15 mouse cellular contexts compared by ENCODE assay signal in the genomic region with DNA sequence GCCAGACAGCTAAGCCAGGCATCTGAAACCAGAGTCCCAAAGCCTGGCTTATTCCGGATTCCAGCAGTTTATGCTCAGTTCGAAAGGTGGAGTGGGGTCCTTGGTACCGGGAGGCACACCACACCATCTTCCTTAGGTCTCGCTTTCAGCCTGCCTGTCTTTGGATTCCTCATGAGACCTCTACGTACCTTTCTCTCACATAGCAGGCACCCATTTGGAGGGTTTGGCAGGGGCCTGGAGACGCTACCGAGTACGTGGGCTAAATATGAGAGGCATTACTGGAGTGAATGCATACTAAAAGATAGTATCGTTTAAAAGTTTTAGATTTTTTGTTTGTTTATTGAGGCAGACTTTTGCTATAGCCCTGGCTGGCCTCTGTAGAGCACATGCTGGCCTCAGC. TPM values are rescaled to one million over a fixed set of nuclear protein-coding genes. Genes with fewer than 3 reads are reported as not detected.
A peak's percentile ranks its signal among the peaks of the same experiment; 100 is the strongest.
DNase-seq lines count a peak whose midpoint lies in the region; ATAC-seq lines count a peak whose summit lies in the region.
"Had no signal": no experiment of that assay in that cellular context is flagged by ENCODE, and none has a peak within 500 bp of the region (broad histone marks: within the 10 kb centered on the region; RNA-seq: fewer than 3 reads in every experiment).

No protein-coding gene starts in this region.

- no peaks in the 10 kb centered on the region for H3K9me3 ChIP-seq in embryonic facial prominence, embryonic 13.5 days
- H3K9me3 ChIP-seq in embryonic facial prominence, embryonic 10.5 days: no peaks in the 10 kb centered on the region
- H3K9me3 ChIP-seq in hindbrain, embryonic 13.5 days: no peaks in the 10 kb centered on the region
- H3K9me3 ChIP-seq in hindbrain, embryonic 12.5 days (replicated peaks): no peaks in the 10 kb centered on the region
- no peaks in the 10 kb centered on the region for H3K9me3 ChIP-seq in midbrain, embryonic 16.5 days (replicated peaks; ENCODE audit: control insufficient read depth, low read length, poor library complexity, severe bottlenecking)
- H3K9me3 ChIP-seq in midbrain, embryonic 10.5 days (replicated peaks): no peaks in the 10 kb centered on the region
- no peaks in the 10 kb centered on the region for H3K9me3 ChIP-seq in limb, embryonic 13.5 days
- H3K9me3 ChIP-seq: heart, embryonic 10.5 days; intestine, embryonic 15.5 days; limb, embryonic 12.5 days; liver, embryonic 13.5 days; midbrain, embryonic 12.5 days had no signal

- DNase-seq in embryonic facial prominence, embryonic 10.5 days (ENCODE audit: low spot score): no peak
- DNase-seq in midbrain, embryonic 10.5 days (ENCODE audit: low spot score): no peak
- DNase-seq in layer of hippocampus, postnatal 25 days (ENCODE audit: extremely low spot score in 1 of 2, low spot score in 1 of 2): no peak

- WGBS in embryonic facial prominence, embryonic 13.5 days: 93% methylated on average over 9 of the region's 9 CpGs
- WGBS in embryonic facial prominence, embryonic 10.5 days: 91% methylated on average over 9 of the region's 9 CpGs
- 92% methylated on average over 9 of the region's 9 CpGs for WGBS in hindbrain, embryonic 13.5 days
- WGBS in hindbrain, embryonic 12.5 days: 94% methylated on average over 9 of the region's 9 CpGs
- 89% methylated on average over 9 of the region's 9 CpGs for WGBS in midbrain, embryonic 16.5 days
- WGBS in midbrain, embryonic 10.5 days: 92% methylated on average over 9 of the region's 9 CpGs
- WGBS in limb, embryonic 13.5 days: 90% methylated on average over 9 of the region's 9 CpGs

- peaks cover 20% of the 10 kb centered on the region for H3K36me3 ChIP-seq in embryonic facial prominence, embryonic 13.5 days
- peaks cover 13% of the 10 kb centered on the region for H3K36me3 ChIP-seq in embryonic facial prominence, embryonic 10.5 days (replicated peaks)
- peaks cover 8% of the 10 kb centered on the region; the same call in 1 of the 2 replicates for H3K36me3 ChIP-seq in hindbrain, embryonic 13.5 days
- H3K36me3 ChIP-seq in hindbrain, embryonic 12.5 days: peaks cover 9% of the 10 kb centered on the region; the same call in 1 of the 2 replicates
- no peaks in the 10 kb centered on the region for H3K36me3 ChIP-seq in midbrain, embryonic 16.5 days (ENCODE audit: control insufficient read depth, insufficient read depth, low read length)
- H3K36me3 ChIP-seq in midbrain, embryonic 10.5 days: peaks cover 10% of the 10 kb centered on the region; the same call in 1 of the 2 replicates
- peaks cover 18% of the 10 kb centered on the region for H3K36me3 ChIP-seq in limb, embryonic 13.5 days
- H3K36me3 ChIP-seq: liver, embryonic 13.5 days had no signal

- ATAC-seq in embryonic facial prominence, embryonic 13.5 days (ENCODE audit: insufficient number of reproducible peaks, insufficient read depth, low FRiP score, low TSS enrichment, low read depth): no peak
- peak; percentile 5; the same call in 1 of the 2 replicates for ATAC-seq in hindbrain, embryonic 13.5 days (ENCODE audit: low FRiP score)
- no peak for ATAC-seq in hindbrain, embryonic 12.5 days (ENCODE audit: low FRiP score)
- ATAC-seq in midbrain, embryonic 16.5 days: peak; percentile 7; the same call in 1 of the 2 replicates
- no peak for ATAC-seq in limb, embryonic 13.5 days (ENCODE audit: low FRiP score, low read depth)

- H3K9ac ChIP-seq in embryonic facial prominence, embryonic 13.5 days: peak overlapping the region; percentile 67; the same call in 1 of the 2 replicates
- no peak overlapping the region for H3K9ac ChIP-seq in hindbrain, embryonic 13.5 days
- no peak overlapping the region for H3K9ac ChIP-seq in hindbrain, embryonic 12.5 days
- no peak overlapping the region for H3K9ac ChIP-seq in midbrain, embryonic 16.5 days (ENCODE audit: low read depth, low read length)
- peak overlapping the region; percentile 25; the same call in 1 of the 2 replicates for H3K9ac ChIP-seq in limb, embryonic 13.5 days

- no peak overlapping the region for H3K4me3 ChIP-seq in embryonic facial prominence, embryonic 13.5 days
- no peak overlapping the region for H3K4me3 ChIP-seq in embryonic facial prominence, embryonic 10.5 days
- H3K4me3 ChIP-seq in hindbrain, embryonic 13.5 days: no peak overlapping the region
- no peak overlapping the region for H3K4me3 ChIP-seq in hindbrain, embryonic 12.5 days
- H3K4me3 ChIP-seq in midbrain, embryonic 16.5 days (ENCODE audit: low read depth, low read length): no peak overlapping the region
- H3K4me3 ChIP-seq in midbrain, embryonic 10.5 days: no peak overlapping the region
- H3K4me3 ChIP-seq in limb, embryonic 13.5 days: no peak overlapping the region
- H3K4me3 ChIP-seq: myocyte had no signal

- H3K4me1 ChIP-seq in embryonic facial prominence, embryonic 13.5 days: no peaks in the 10 kb centered on the region
- peaks cover 8% of the 10 kb centered on the region for H3K4me1 ChIP-seq in embryonic facial prominence, embryonic 10.5 days
- H3K4me1 ChIP-seq in hindbrain, embryonic 13.5 days (replicated peaks): peaks cover 12% of the 10 kb centered on the region
- peaks cover 4% of the 10 kb centered on the region; the same call in 1 of the 2 replicates for H3K4me1 ChIP-seq in hindbrain, embryonic 12.5 days
- H3K4me1 ChIP-seq in midbrain, embryonic 16.5 days (ENCODE audit: control insufficient read depth, insufficient read depth, low read length): peaks cover 12% of the 10 kb centered on the region
- peaks cover 17% of the 10 kb centered on the region for H3K4me1 ChIP-seq in midbrain, embryonic 10.5 days
- no peaks in the 10 kb centered on the region for H3K4me1 ChIP-seq in limb, embryonic 13.5 days
- H3K4me1 ChIP-seq: intestine, embryonic 15.5 days; limb, embryonic 12.5 days had no signal

- H3K27me3 ChIP-seq in embryonic facial prominence, embryonic 13.5 days: no peaks in the 10 kb centered on the region
- no peaks in the 10 kb centered on the region for H3K27me3 ChIP-seq in embryonic facial prominence, embryonic 10.5 days (replicated peaks; ENCODE audit: low read depth, poor library complexity, severe bottlenecking)
- no peaks in the 10 kb centered on the region for H3K27me3 ChIP-seq in hindbrain, embryonic 13.5 days
- no peaks in the 10 kb centered on the region for H3K27me3 ChIP-seq in hindbrain, embryonic 12.5 days
- no peaks in the 10 kb centered on the region for H3K27me3 ChIP-seq in midbrain, embryonic 16.5 days (ENCODE audit: control insufficient read depth, insufficient read depth, low read depth, low read length)
- no peaks in the 10 kb centered on the region for H3K27me3 ChIP-seq in midbrain, embryonic 10.5 days (ENCODE audit: low read depth, poor library complexity, severe bottlenecking)
- no peaks in the 10 kb centered on the region for H3K27me3 ChIP-seq in limb, embryonic 13.5 days
- H3K27me3 ChIP-seq: intestine, embryonic 15.5 days; limb, embryonic 12.5 days; liver, embryonic 13.5 days; midbrain, embryonic 12.5 days had no signal

- peak overlapping the region; percentile 44; the same call in 1 of the 2 replicates for H3K27ac ChIP-seq in embryonic facial prominence, embryonic 13.5 days
- no peak overlapping the region for H3K27ac ChIP-seq in embryonic facial prominence, embryonic 10.5 days (replicated peaks)
- no peak overlapping the region for H3K27ac ChIP-seq in hindbrain, embryonic 13.5 days
- H3K27ac ChIP-seq in hindbrain, embryonic 12.5 days: no peak overlapping the region
- H3K27ac ChIP-seq in midbrain, embryonic 16.5 days (ENCODE audit: low read length): no peak overlapping the region
- no peak overlapping the region for H3K27ac ChIP-seq in midbrain, embryonic 10.5 days (replicated peaks)
- no peak overlapping the region for H3K27ac ChIP-seq in limb, embryonic 13.5 days
- H3K27ac ChIP-seq: gastrocnemius, adult 2 months; intestine, embryonic 15.5 days; limb, embryonic 12.5 days; liver, embryonic 13.5 days; midbrain, embryonic 12.5 days had no signal

- no peak overlapping the region for H3K4me2 ChIP-seq in embryonic facial prominence, embryonic 13.5 days
- no peak overlapping the region for H3K4me2 ChIP-seq in hindbrain, embryonic 13.5 days
- no peak overlapping the region for H3K4me2 ChIP-seq in hindbrain, embryonic 12.5 days (replicated peaks)
- no peak overlapping the region for H3K4me2 ChIP-seq in midbrain, embryonic 16.5 days (ENCODE audit: low read length)
- H3K4me2 ChIP-seq in limb, embryonic 13.5 days (replicated peaks): no peak overlapping the region

RNA-seq across cellular contexts. Expression of gene Zfp777, which starts 31.9 kb away (rescaled TPM):
- polyA plus RNA-seq in embryonic facial prominence, embryonic 13.5 days (2015; fragmentation: Nextera tagmentation; extraction: Ambion mirVana): 8.4 and 8.7 TPM in 2 replicates
- 12.4 and 13.4 TPM in 2 replicates for polyA plus RNA-seq in embryonic facial prominence, embryonic 10.5 days (2016; fragmentation: Nextera tagmentation; extraction: Ambion mirVana)
- polyA plus RNA-seq in hindbrain, embryonic 13.5 days (2015; fragmentation: Nextera tagmentation; extraction: Ambion mirVana): 8.5 and 8.9 TPM in 2 replicates
- polyA plus RNA-seq in hindbrain, embryonic 12.5 days (2016; fragmentation: Nextera tagmentation; extraction: Ambion mirVana): 10.7 and 11.1 TPM in 2 replicates
- polyA plus RNA-seq in midbrain, embryonic 16.5 days (2015; fragmentation: Nextera tagmentation; extraction: Ambion mirVana): 14.1 TPM in 2 replicates
- 9.6 and 10.5 TPM in 2 replicates for polyA plus RNA-seq in midbrain, embryonic 10.5 days (2016; fragmentation: Nextera tagmentation; extraction: Ambion mirVana)
- polyA plus RNA-seq in limb, embryonic 13.5 days (2015; fragmentation: Nextera tagmentation; extraction: Ambion mirVana): 9.1 and 9.4 TPM in 2 replicates
- 10 to 100 TPM; 33.8 to 33.9 TPM for total RNA-seq in layer of hippocampus, postnatal 25 days (2021)

Comparison
In these comparisons a context has a peak if more than half of its experiments do, and no peak if none do; other contexts are left out.
1. ATAC-seq: peak in hindbrain, embryonic 13.5 days (single experiment) and midbrain, embryonic 16.5 days (single experiment); none in embryonic facial prominence, embryonic 13.5 days (single experiment), hindbrain, embryonic 12.5 days (single experiment) and limb, embryonic 13.5 days (single experiment).
2. H3K9ac ChIP-seq: peak in embryonic facial prominence, embryonic 13.5 days (single experiment) and limb, embryonic 13.5 days (single experiment); none in hindbrain, embryonic 13.5 days (single experiment), hindbrain, embryonic 12.5 days (single experiment) and midbrain, embryonic 16.5 days (single experiment).